Mouse (Mus musculus) MEL (cell line): ENCODE data around the gene Txnip. TPM values are rescaled to one million over a fixed set of nuclear protein-coding genes. Genes with fewer than 3 reads are reported as not detected.

Experiments
- DNase-seq: peaks from one replicate; pipeline ENCODE4 v3.0.0; 2011; ENCODE audit warnings: low read depth, low spot score
- H3K27ac ChIP-seq: 2 replicates; pipeline ENCODE4 v1.5.1; 2012; ENCODE audit warnings: low read depth, mild to moderate bottlenecking, control low read depth, low read length, moderate library complexity; ENCODE audit not compliant: control insufficient read depth
- H3K27me3 ChIP-seq, 2 experiments: fragments of 150-350 bp in 1 of 2; sonication (generic) in 1 of 2; 2 replicates each; pipeline ENCODE4 v1.6.1; 2012; ENCODE audit warnings: low read length in 2 of 2, mild to moderate bottlenecking in 2 of 2, improper control_type of control experiment in 1 of 2, moderate library complexity in 1 of 2; ENCODE audit not compliant: insufficient read depth in 2 of 2, control insufficient read depth in 1 of 2
- H3K36me3 ChIP-seq, 2 experiments: 2 replicates each; pipeline ENCODE4 v1.6.1; 2012 to 2014; ENCODE audit warnings: low read length in 2 of 2, improper control_type of control experiment in 1 of 2, inconsistent platforms in 1 of 2, mild to moderate bottlenecking in 1 of 2; ENCODE audit not compliant: insufficient read depth in 2 of 2, control insufficient read depth in 1 of 2
- H3K4me1 ChIP-seq, 2 experiments: fragments of 150-350 bp in 1 of 2; sonication (generic) in 1 of 2; 2 replicates each; pipeline ENCODE4 v1.6.1; 2012; ENCODE audit warnings: low read length in 2 of 2, improper control_type of control experiment in 1 of 2, mild to moderate bottlenecking in 1 of 2; ENCODE audit not compliant: insufficient read depth in 2 of 2, control insufficient read depth in 1 of 2
- H3K4me3 ChIP-seq, 2 experiments: fragments of 150-350 bp in 1 of 2; sonication (generic) in 1 of 2; 2 replicates each; pipeline ENCODE4 v1.5.1; 2012; ENCODE audit warnings: low read depth in 2 of 2, low read length in 2 of 2, mild to moderate bottlenecking in 2 of 2, moderate library complexity in 2 of 2, control low read depth in 1 of 2, improper control_type of control experiment in 1 of 2; ENCODE audit not compliant: control insufficient read depth in 1 of 2, insufficient read depth in 1 of 2
- H3K79me2 ChIP-seq: 2 replicates; pipeline ENCODE4 v1.6.1; 2012; ENCODE audit warnings: mild to moderate bottlenecking, low read length, moderate library complexity; ENCODE audit not compliant: control insufficient read depth, poor library complexity, insufficient read depth
- H3K9ac ChIP-seq: 2 replicates; pipeline ENCODE4 v1.6.1; 2012; ENCODE audit warnings: low read depth, mild to moderate bottlenecking, control low read depth, low read length, moderate library complexity; ENCODE audit not compliant: control insufficient read depth, poor library complexity, severe bottlenecking
- H3K9me3 ChIP-seq: fragments of 150-350 bp; sonication (generic); replicated peaks from 2 replicates; pipeline ENCODE4 v1.6.1; 2012; ENCODE audit warnings: mild to moderate bottlenecking, low read length, improper control_type of control experiment, moderate library complexity; ENCODE audit not compliant: insufficient read depth
- CHD2 ChIP-seq: IDR thresholded peaks from 2 replicates; pipeline ENCODE4 v1.6.1; 2011; ENCODE audit warnings: low read length, improper control_type of control experiment
- EP300 ChIP-seq, 2 experiments: IDR thresholded peaks; 2 replicates each; pipeline ENCODE4 v1.6.1; 2011; ENCODE audit warnings: improper control_type of control experiment in 2 of 2, low read length in 2 of 2, low read depth in 1 of 2, mild to moderate bottlenecking in 1 of 2
- ETS1 ChIP-seq: IDR thresholded peaks from 2 replicates; pipeline ENCODE4 v1.6.1; 2012; ENCODE audit warnings: low read depth, mild to moderate bottlenecking, inconsistent platforms, low read length, improper control_type of control experiment, moderate library complexity
- JUND ChIP-seq: IDR thresholded peaks from 2 replicates; pipeline ENCODE4 v1.6.1; 2011; ENCODE audit warnings: low read depth, mild to moderate bottlenecking, improper control_type of control experiment, low read length
- MXI1 ChIP-seq: IDR thresholded peaks from 2 replicates; pipeline ENCODE4 v1.6.1; 2011; ENCODE audit warnings: mild to moderate bottlenecking, low read depth, low read length, improper control_type of control experiment
- MYC ChIP-seq: IDR thresholded peaks from 2 replicates; pipeline ENCODE4 v1.6.1; 2011; ENCODE audit warnings: low read depth, mild to moderate bottlenecking, low read length, improper control_type of control experiment, moderate library complexity
- POLR2AphosphoS5 ChIP-seq: IDR thresholded peaks from 2 replicates; pipeline ENCODE4 v1.6.1; 2012; ENCODE audit warnings: low read depth, borderline replicate concordance, mild to moderate bottlenecking, inconsistent platforms, low read length, moderate library complexity, mixed read lengths
- RCOR1 ChIP-seq: IDR thresholded peaks from 2 replicates; pipeline ENCODE4 v1.6.1; 2012; ENCODE audit warnings: low read depth, mild to moderate bottlenecking, inconsistent platforms, low read length, improper control_type of control experiment
- TBP ChIP-seq: IDR thresholded peaks from 2 replicates; pipeline ENCODE4 v1.8.0; 2011; ENCODE audit warnings: low read depth, low read length, improper control_type of control experiment
- UBTF ChIP-seq: IDR thresholded peaks from 2 replicates; pipeline ENCODE4 v1.6.1; 2012; ENCODE audit warnings: low read depth, mild to moderate bottlenecking, inconsistent platforms, low read length, improper control_type of control experiment, moderate library complexity, borderline replicate concordance; ENCODE audit not compliant: insufficient read depth
- USF1 ChIP-seq: IDR thresholded peaks from 2 replicates; pipeline ENCODE4 v1.6.1; 2014; ENCODE audit warnings: low read depth, mild to moderate bottlenecking, inconsistent platforms, low read length, improper control_type of control experiment, moderate library complexity
- polyA plus RNA-seq, 2 experiments: library from polyadenylated mRNA; stranded (reverse) in 1 of 2; unstranded in 1 of 2; fragments of >175 nt in 1 of 2; fragments of >200 nt in 1 of 2; gene quantifications; 2 replicates each; pipeline versions ENCODE4 v1.2.1 to v1.2.4; 2012; ENCODE audit warnings: low replicate concordance in 2 of 2, low read depth in 1 of 2; ENCODE audit not compliant: insufficient read length in 2 of 2, insufficient read depth in 1 of 2, missing spikeins in 1 of 2
- total RNA-seq: library from RNA; depleted of rRNA; stranded (reverse); fragments of 300-350 nt; gene quantifications from 2 replicates; pipeline ENCODE4 v1.2.3, GENCODE M21; 2012

Txnip gene
- total and polyA plus RNA-seq, 3 experiments, result 183 to 1,680 (median 237) TPM

DNA sequence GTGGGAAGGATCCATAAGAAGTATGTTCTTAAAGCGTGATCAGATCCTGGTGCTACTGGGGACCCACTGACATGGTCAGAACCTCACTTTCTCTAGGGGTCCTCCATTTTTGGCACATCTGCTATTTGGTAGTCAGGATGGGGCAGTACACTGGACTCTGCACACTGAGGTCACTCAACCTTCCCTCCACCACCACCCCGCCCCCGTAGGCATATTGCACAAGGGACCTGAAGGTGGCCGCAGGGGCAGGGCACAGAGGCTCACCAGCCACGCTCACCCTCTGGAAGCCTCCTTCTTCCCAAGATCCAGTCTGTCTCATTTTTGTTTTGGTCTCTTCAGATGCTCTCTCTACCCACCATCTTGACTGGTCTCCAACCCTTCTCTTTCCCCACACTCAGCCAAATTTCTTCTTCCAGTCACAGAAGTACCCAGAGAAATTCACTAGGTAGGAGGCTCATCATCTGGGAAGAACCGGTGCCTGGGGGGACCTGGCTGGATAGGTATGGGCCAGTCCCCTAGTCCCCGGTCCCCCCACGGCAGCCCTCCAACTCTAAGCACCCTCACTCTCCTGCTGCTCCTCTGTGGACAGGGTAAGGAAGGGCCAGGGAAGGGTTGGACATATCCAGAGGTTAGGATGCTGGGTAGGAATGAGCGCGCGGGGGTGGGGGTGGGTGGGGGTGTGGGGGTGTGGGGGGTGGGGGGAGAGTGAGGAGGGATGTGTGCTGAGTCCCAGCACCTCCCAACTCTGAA, 31.6 kb upstream of the Txnip start:
- no peak for DNase-seq
- Histone ChIP-seq H3K4me3 (no peak overlapping the region), H3K36me3 (no peaks in the 10 kb centered on the region), H3K27ac (no peak overlapping the region)
- TF ChIP-seq JUND (no peak), TBP (no peak), ETS1 (no peak), MYC (no peak)
- TF ChIP-seq, all 39 proteins: peak for 0
- no peaks in the 10 kb centered on the region for H3K4me1 ChIP-seq
- no peak overlapping the region for H3K9ac ChIP-seq
- peaks cover 9 to 12% of the 10 kb centered on the region in 2 experiments; a peak in 3 of 4 replicates for H3K27me3 ChIP-seq
- H3K79me2 ChIP-seq, result no peaks in the 10 kb centered on the region
- H3K9me3 ChIP-seq, result no peaks in the 10 kb centered on the region

DNA sequence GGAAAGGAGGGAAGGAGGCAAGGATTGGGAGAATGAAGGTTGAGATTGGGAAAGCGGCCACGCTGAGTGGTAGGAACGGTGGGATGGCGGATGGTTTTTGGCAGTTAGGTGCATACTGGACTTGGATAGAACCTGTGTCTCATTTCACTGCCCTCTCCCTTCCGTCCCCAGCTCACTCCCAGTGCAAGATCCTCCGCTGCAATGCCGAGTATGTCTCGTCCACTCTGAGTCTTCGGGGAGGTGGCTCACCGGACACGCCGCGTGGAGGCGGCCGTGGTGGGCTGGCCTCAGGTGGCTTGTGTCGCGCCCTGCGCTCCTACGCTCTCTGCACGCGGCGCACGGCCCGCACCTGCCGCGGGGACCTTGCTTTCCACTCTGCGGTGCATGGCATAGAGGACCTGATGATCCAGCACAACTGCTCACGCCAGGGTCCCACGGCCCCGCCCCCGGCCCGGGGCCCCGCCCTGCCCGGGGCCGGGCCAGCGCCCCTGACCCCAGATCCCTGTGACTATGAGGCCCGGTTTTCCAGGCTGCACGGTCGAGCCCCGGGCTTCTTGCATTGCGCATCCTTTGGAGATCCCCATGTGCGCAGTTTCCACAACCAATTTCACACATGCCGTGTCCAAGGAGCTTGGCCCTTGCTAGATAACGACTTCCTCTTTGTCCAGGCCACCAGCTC, 30.8 kb upstream of the Txnip start:
- H3K4me1 ChIP-seq, result no peaks in the 10 kb centered on the region
- DNase-seq, result no peak
- peaks cover 9 to 12% of the 10 kb centered on the region in 2 experiments; a peak in 3 of 4 replicates for H3K27me3 ChIP-seq
- TF ChIP-seq UBTF (no peak), JUND (no peak)
- no peak overlapping the region for H3K4me3 ChIP-seq
- H3K9me3 ChIP-seq, result no peaks in the 10 kb centered on the region
- no peak overlapping the region for H3K27ac ChIP-seq
- no peaks in the 10 kb centered on the region for H3K79me2 ChIP-seq
- no peak overlapping the region for H3K9ac ChIP-seq
- H3K36me3 ChIP-seq, result no peaks in the 10 kb centered on the region

DNA sequence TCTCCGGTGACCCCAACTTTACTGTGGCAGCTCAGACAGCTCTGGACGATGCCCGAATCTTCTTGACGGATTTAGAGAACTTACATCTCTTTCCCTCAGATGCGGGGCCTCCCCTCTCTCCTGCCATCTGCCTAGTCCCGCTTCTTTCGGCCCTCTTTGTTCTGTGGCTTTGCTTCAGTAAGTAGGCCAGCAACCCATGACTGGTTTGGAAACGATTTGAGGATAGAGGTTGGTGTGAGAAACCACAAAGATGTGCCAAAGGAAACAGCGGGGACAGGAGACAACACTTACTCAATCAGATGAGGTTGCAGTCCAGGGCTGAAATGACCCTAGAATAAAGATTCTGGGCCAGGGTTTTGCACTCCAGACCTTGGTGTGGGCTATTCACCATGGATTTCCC, 29.3 kb upstream of the Txnip start:
- H3K4me3 ChIP-seq, result no peak overlapping the region
- no peaks in the 10 kb centered on the region for H3K36me3 ChIP-seq
- H3K9me3 ChIP-seq, result no peaks in the 10 kb centered on the region
- H3K4me1 ChIP-seq, result no peaks in the 10 kb centered on the region
- H3K9ac ChIP-seq, result no peak overlapping the region
- H3K27me3 ChIP-seq, result peaks cover 9 to 12% of the 10 kb centered on the region in 2 experiments; a peak in 3 of 4 replicates
- no peak overlapping the region for H3K27ac ChIP-seq
- no peaks in the 10 kb centered on the region for H3K79me2 ChIP-seq
- DNase-seq, result no peak
- TF ChIP-seq ETS1 (no peak), RCOR1 (no peak), USF1 (no peak), MXI1 (no peak), EP300 (IDR thresholded peaks at IDR 0.05; ENCODE audit: low read depth in 1 of 2, low read length in 2 of 2) (no peak), CHD2 (no peak), JUND (no peak), POLR2AphosphoS5 (no peak)
